Comparison of ENCODE assay signal across 10 mouse cellular contexts in the genomic region with DNA sequence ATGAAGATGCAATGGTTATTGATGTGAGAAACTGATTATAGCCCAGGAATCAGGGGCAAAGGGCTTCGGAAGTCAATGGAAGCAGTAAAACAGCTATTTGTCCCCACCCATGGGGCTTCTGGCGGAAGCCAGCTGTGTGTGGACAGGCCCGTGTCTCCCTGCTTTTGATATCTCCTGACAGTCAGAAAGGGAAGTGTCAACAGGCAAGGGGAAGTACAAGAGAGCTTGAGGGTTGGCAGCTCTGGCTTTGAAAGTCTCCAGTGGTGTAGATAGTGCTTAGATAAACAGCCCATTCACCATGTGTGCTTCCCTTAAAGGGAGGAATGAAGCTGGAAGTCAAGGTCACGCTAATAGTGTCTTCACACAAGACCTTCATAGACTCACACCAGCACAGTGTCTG.
A peak's percentile ranks its signal among the peaks of the same experiment; 100 is the strongest.
DNase-seq lines count a peak whose midpoint lies in the region; ATAC-seq lines count a peak whose summit lies in the region.
"Had no signal": no experiment of that assay in that cellular context is flagged by ENCODE, and none has a peak within 500 bp of the region (broad histone marks: within the 10 kb centered on the region; RNA-seq: fewer than 3 reads in every experiment).

No protein-coding gene starts in this region.

- no peaks in the 10 kb centered on the region for H3K27me3 ChIP-seq in intestine, embryonic 16.5 days (replicated peaks; ENCODE audit: control insufficient read depth, insufficient read depth, low read length)
- H3K27me3 ChIP-seq in intestine, embryonic 15.5 days (replicated peaks): no peaks in the 10 kb centered on the region
- no peaks in the 10 kb centered on the region for H3K27me3 ChIP-seq in forebrain, embryonic 15.5 days
- H3K27me3 ChIP-seq: limb, embryonic 13.5 days had no signal

- 53% methylated on average over 4 of the region's 4 CpGs for WGBS in intestine, embryonic 16.5 days
- WGBS in intestine, embryonic 15.5 days: 55% methylated on average over 4 of the region's 4 CpGs
- WGBS in forebrain, embryonic 15.5 days: 87% methylated on average over 4 of the region's 4 CpGs

- ATAC-seq in intestine, embryonic 16.5 days: peak; percentile 53
- ATAC-seq in intestine, embryonic 15.5 days: no peak; the same call in 1 of the 2 replicates
- peak; percentile 95 for ATAC-seq in granulocyte monocyte progenitor cell, adult 5-6 weeks (replicated peaks; ENCODE audit: poor library complexity, severe bottlenecking)
- peak; percentile 94 for ATAC-seq in megakaryocyte, adult 5-6 weeks (ENCODE audit: poor library complexity, severe bottlenecking)
- no peak for ATAC-seq in forebrain, embryonic 15.5 days (replicated peaks)

- no peak overlapping the region for H3K4me2 ChIP-seq in intestine, embryonic 16.5 days (ENCODE audit: low read depth, low read length)
- no peak overlapping the region for H3K4me2 ChIP-seq in intestine, embryonic 15.5 days (replicated peaks)
- no peak overlapping the region for H3K4me2 ChIP-seq in forebrain, embryonic 15.5 days (replicated peaks)
- H3K4me2 ChIP-seq: limb, embryonic 13.5 days had no signal

- H3K4me3 ChIP-seq in intestine, embryonic 16.5 days (ENCODE audit: low read length): no peak overlapping the region
- H3K4me3 ChIP-seq in intestine, embryonic 15.5 days (replicated peaks): no peak overlapping the region
- H3K4me3 ChIP-seq in forebrain, embryonic 15.5 days: no peak overlapping the region
- H3K4me3 ChIP-seq: limb, embryonic 13.5 days; midbrain, embryonic 10.5 days had no signal

- H3K36me3 ChIP-seq in intestine, embryonic 16.5 days (ENCODE audit: control insufficient read depth, insufficient read depth, low read length): no peaks in the 10 kb centered on the region
- no peaks in the 10 kb centered on the region for H3K36me3 ChIP-seq in intestine, embryonic 15.5 days
- no peaks in the 10 kb centered on the region for H3K36me3 ChIP-seq in forebrain, embryonic 15.5 days
- H3K36me3 ChIP-seq: limb, embryonic 13.5 days; midbrain, embryonic 10.5 days had no signal

- H3K9ac ChIP-seq in intestine, embryonic 16.5 days (ENCODE audit: low read depth, low read length): no peak overlapping the region
- no peak overlapping the region for H3K9ac ChIP-seq in intestine, embryonic 15.5 days
- H3K9ac ChIP-seq in forebrain, embryonic 15.5 days (replicated peaks): no peak overlapping the region
- H3K9ac ChIP-seq: limb, embryonic 13.5 days had no signal

- H3K4me1 ChIP-seq in intestine, embryonic 16.5 days (ENCODE audit: control insufficient read depth, insufficient read depth, low read length): no peaks in the 10 kb centered on the region
- H3K4me1 ChIP-seq in intestine, embryonic 15.5 days (replicated peaks): no peaks in the 10 kb centered on the region
- H3K4me1 ChIP-seq in forebrain, embryonic 15.5 days: no peaks in the 10 kb centered on the region
- H3K4me1 ChIP-seq: limb, embryonic 13.5 days; midbrain, embryonic 10.5 days had no signal

- no peaks in the 10 kb centered on the region for H3K9me3 ChIP-seq in intestine, embryonic 16.5 days (ENCODE audit: control insufficient read depth, low read length)
- H3K9me3 ChIP-seq in intestine, embryonic 15.5 days: no peaks in the 10 kb centered on the region
- no peaks in the 10 kb centered on the region for H3K9me3 ChIP-seq in forebrain, embryonic 15.5 days
- H3K9me3 ChIP-seq: limb, embryonic 13.5 days; midbrain, embryonic 10.5 days had no signal

- H3K27ac ChIP-seq in intestine, embryonic 16.5 days (ENCODE audit: low read length): no peak overlapping the region
- H3K27ac ChIP-seq in intestine, embryonic 15.5 days: no peak overlapping the region
- no peak overlapping the region for H3K27ac ChIP-seq in forebrain, embryonic 15.5 days (replicated peaks)
- H3K27ac ChIP-seq: limb, embryonic 13.5 days; midbrain, embryonic 10.5 days had no signal

- DNase-seq in B cell, adult 2 months: peak; percentile 42 to 43
- no peak for DNase-seq in frontal cortex, postnatal 36 days (ENCODE audit: low spot score in 2 of 2)
- DNase-seq: layer of hippocampus, adult 9-11 months had no signal

Comparison
In these comparisons a context has a peak if more than half of its experiments do, and no peak if none do; other contexts are left out.
1. ATAC-seq: peak in intestine, embryonic 16.5 days (single experiment), granulocyte monocyte progenitor cell, adult 5-6 weeks (single experiment) and megakaryocyte, adult 5-6 weeks (single experiment); none in intestine, embryonic 15.5 days (single experiment) and forebrain, embryonic 15.5 days (single experiment).
2. DNase-seq: peak in B cell, adult 2 months (2 of 2); none in frontal cortex, postnatal 36 days (0 of 2).